Mouse (Mus musculus): ENCODE measurements around the gene Pld6.
A peak's percentile ranks its signal among the peaks of the same experiment; 100 is the strongest.

DNA sequence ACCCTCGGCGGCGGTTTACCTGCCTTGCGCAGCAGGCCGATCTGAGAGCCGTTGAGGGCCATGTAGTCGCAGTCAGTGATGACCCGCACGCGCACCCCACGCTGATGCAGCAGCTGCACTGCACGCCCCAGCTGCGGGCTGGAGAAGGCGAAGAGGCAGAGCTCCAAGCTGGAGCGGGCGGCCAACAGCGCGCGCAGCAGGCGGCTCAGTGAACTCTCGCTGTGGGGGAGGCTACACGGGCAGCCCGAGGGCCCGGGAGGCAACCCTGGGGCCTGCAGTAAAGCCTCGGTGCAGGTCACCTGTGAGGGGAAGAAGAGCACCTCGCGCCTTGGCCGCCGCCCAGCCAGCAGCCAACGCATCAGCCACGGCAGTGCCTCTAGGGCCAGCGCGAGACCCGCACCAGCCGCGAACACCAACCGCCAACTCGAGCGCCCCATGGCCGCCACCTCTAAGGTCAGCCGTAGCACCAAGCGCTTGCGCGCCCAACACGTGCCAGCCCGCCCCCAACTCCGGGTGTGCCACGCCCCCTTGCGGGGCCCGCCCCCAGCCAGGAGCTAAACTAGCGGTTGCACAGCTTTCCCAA lies at the start of gene Pld6:
- peak; percentile 12; the same call in 1 of the 2 replicates for TF ChIP-seq CTCF (IDR thresholded peaks at IDR 0.05)
- no peak for TF ChIP-seq POLR2A (IDR thresholded peaks at IDR 0.05; ENCODE audit: insufficient read depth, low read depth, low read length)
- no peak for TF ChIP-seq EP300 (IDR thresholded peaks at IDR 0.05; ENCODE audit: insufficient read depth, low read depth, low read length)

Data from heart, adult 2 months (tissue).